ENCODE assay signal across 8 mouse cellular contexts in the genomic region with DNA sequence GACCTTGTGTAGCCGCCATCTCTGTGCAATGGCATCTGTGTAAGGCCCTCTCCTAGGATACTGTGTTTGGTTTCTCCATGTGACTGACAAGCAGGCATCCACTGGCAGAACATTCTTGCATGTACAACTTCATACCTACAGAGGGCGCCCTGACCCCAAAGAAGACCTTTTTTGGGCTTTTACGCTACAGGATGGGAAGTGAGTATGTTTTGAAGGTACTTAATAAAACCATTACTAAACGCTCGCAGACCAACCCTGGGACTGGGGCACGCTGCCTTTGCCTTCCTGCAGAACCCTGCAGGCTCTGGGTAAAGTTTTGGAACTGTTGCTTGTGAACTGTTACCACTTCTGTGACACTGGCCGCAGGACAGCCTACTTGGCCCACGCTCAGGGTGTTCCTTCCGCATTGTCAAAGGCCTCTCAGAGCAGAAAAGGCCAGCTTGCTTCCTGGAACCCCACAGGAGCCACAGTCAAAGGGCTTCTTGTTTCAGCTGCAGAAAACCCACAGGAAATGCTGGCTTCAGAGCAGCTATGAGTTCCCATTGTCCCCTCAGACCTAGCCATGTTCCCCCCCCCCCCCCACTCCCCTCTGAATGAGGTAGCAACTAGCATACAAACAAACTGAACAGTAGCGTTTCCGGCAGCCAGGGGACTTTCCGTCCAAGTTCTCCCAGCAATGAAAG. TPM values are rescaled to one million over a fixed set of nuclear protein-coding genes. Genes with fewer than 3 reads are reported as not detected.
DNase-seq lines count a peak whose midpoint lies in the region; ATAC-seq and TF ChIP-seq lines count a peak whose summit lies in the region.

No protein-coding gene starts in this region.

- H3K9me3 ChIP-seq in neural tube, embryonic 14.5 days (ENCODE audit: control insufficient read depth, low read length): no peaks in the 10 kb centered on the region

- no peaks in the 10 kb centered on the region for H3K4me1 ChIP-seq in neural tube, embryonic 14.5 days (ENCODE audit: control insufficient read depth, insufficient read depth, low read length)

- peak; percentile 85 for TF ChIP-seq CTCF in layer of hippocampus, adult 2 months (conservative IDR thresholded peaks at IDR 0.05)

- 0 out of 2 replicates have a peak, but pooled peaks have one; percentile 49 for ATAC-seq in cerebellum, adult (ENCODE audit: insufficient number of reproducible peaks, low FRiP score, low TSS enrichment)
- peak; percentile 44 for ATAC-seq in neural tube, embryonic 14.5 days (ENCODE audit: low read depth)

- no peaks in the 10 kb centered on the region for H3K36me3 ChIP-seq in neural tube, embryonic 14.5 days (ENCODE audit: control insufficient read depth, insufficient read depth, low read length)

- no peaks in the 10 kb centered on the region for H3K27me3 ChIP-seq in neural tube, embryonic 14.5 days (ENCODE audit: control insufficient read depth, insufficient read depth, low read length)

- 26% methylated on average over 12 of the region's 12 CpGs for WGBS in neural tube, embryonic 14.5 days

- no peak overlapping the region for H3K4me3 ChIP-seq in layer of hippocampus, adult 2 months
- H3K4me3 ChIP-seq in neural tube, embryonic 14.5 days (ENCODE audit: low read depth, low read length): no peak overlapping the region

- peak overlapping the region; percentile 97 for H3K27ac ChIP-seq in layer of hippocampus, adult 2 months
- peak overlapping the region; percentile 46; the same call in 1 of the 2 replicates for H3K27ac ChIP-seq in neural tube, embryonic 14.5 days (ENCODE audit: low read depth, low read length)

- DNase-seq in MEL-GATA-1-ER (ENCODE audit: extremely low read depth, low read depth): peak; percentile 70
- DNase-seq in forelimb bud, embryonic 11.5 days (ENCODE audit: low read depth, low spot score): peak; percentile 75
- peak; percentile 78 for DNase-seq in heart, postnatal 4 days
- peak; percentile 66 to 78 for DNase-seq in layer of hippocampus, adult 2 months (ENCODE audit: low spot score in 2 of 2)
- peak; percentile 78 for DNase-seq in lung, adult 18-20 months
- peak; percentile 61 to 74 for DNase-seq in thymus, postnatal 10 days (ENCODE audit: low spot score in 2 of 2)

- no peak overlapping the region for H3K9ac ChIP-seq in neural tube, embryonic 14.5 days (replicated peaks; ENCODE audit: low read depth, low read length)

- no peak overlapping the region for H3K4me2 ChIP-seq in neural tube, embryonic 14.5 days (ENCODE audit: low read depth, low read length)

RNA-seq across cellular contexts. Expression of a gene that starts 13.1 kb away (rescaled TPM):
- total RNA-seq in heart, postnatal 4 days (2021): 1 to 10 TPM; 3.9 to 4.4 TPM
- total RNA-seq in layer of hippocampus, adult 2 months (2021): 1 to 10 TPM; 5.6 to 6.1 TPM
- 1.0 and 1.2 TPM in 2 replicates for polyA plus RNA-seq in neural tube, embryonic 14.5 days (2014; fragmentation: Nextera tagmentation; extraction: Ambion mirVana)

RNA-seq across cellular contexts. Expression of a gene that starts 54.3 kb away (rescaled TPM):
- 10 to 100 TPM; 71.1 to 77.9 TPM for total RNA-seq in heart, postnatal 4 days (2021)
- total RNA-seq in layer of hippocampus, adult 2 months (2021): 100 to 1,000 TPM; 150 to 154 TPM
- polyA plus RNA-seq in neural tube, embryonic 14.5 days (2014; fragmentation: Nextera tagmentation; extraction: Ambion mirVana): 208 and 215 TPM in 2 replicates
